Mouse (Mus musculus) heart, embryonic 16.5 days (tissue): ENCODE measurements around the gene Asah2. TPM values are rescaled to one million over a fixed set of nuclear protein-coding genes. Genes with fewer than 3 reads are reported as not detected.

Experiments used
- ATAC-seq: fragments of 200-750 bp; cut with Nextera tagmentation; replicated peaks from 2 replicates; pipeline ENCODE4 v1.8.0; 2017; ENCODE audit warnings: moderate number of reproducible peaks; ENCODE audit not compliant: insufficient read depth, low FRiP score; ENCODE audit errors: extremely low read depth
- H3K27ac ChIP-seq: fragments of 300-500 bp; sonication (generic); 2 replicates; pipeline ENCODE4 v1.5.1; 2014; ENCODE audit warnings: mild to moderate bottlenecking, low read length, control low read depth, moderate library complexity
- H3K27me3 ChIP-seq: fragments of 300-500 bp; sonication (generic); 2 replicates; pipeline ENCODE4 v1.6.1; 2014; ENCODE audit warnings: low read length, mixed read lengths; ENCODE audit not compliant: control insufficient read depth, insufficient read depth
- H3K36me3 ChIP-seq: fragments of 300-500 bp; sonication (generic); 2 replicates; pipeline ENCODE4 v1.6.1; 2014; ENCODE audit not compliant: control insufficient read depth, insufficient read depth
- H3K4me1 ChIP-seq: fragments of 300-500 bp; sonication (generic); 2 replicates; pipeline ENCODE4 v1.6.1; 2014; ENCODE audit warnings: low read length, mixed read lengths; ENCODE audit not compliant: control insufficient read depth, insufficient read depth
- H3K4me2 ChIP-seq: fragments of 300-500 bp; sonication (generic); 2 replicates; pipeline ENCODE4 v1.6.1; 2014; ENCODE audit warnings: low read depth, mild to moderate bottlenecking, control low read depth, low read length
- H3K4me3 ChIP-seq: fragments of 300-500 bp; sonication (generic); 2 replicates; pipeline ENCODE4 v1.5.1; 2014; ENCODE audit warnings: mild to moderate bottlenecking, control low read depth, low read length
- H3K9ac ChIP-seq: fragments of 300-500 bp; sonication (generic); 2 replicates; pipeline ENCODE4 v1.6.1; 2014; ENCODE audit warnings: low read length, control low read depth
- H3K9me3 ChIP-seq: fragments of 300-500 bp; sonication (generic); replicated peaks from 2 replicates; pipeline ENCODE4 v1.6.1; 2016; ENCODE audit warnings: low read length; ENCODE audit not compliant: control insufficient read depth
- WGBS: fragments of 180-500 bp; shearing (Covaris S2); extraction: QIAGEN DNeasy Blood & Tissue Kit; methylation state at CpG from one replicate; pipeline ENCODE4 v1.1.7; 2014; 5-methylcytosine and 5-hydroxymethylcytosine counted together
- polyA plus RNA-seq: library from polyadenylated mRNA; unstranded; fragments of >200 nt; fragmentation: Nextera tagmentation; extraction: Ambion mirVana; gene quantifications from 2 replicates; pipeline ENCODE4 v1.2.1, GENCODE M21; 2015

Gene Asah2
- polyA plus RNA-seq, 1 experiment from 2014 or later = 2.4 TPM

DNA sequence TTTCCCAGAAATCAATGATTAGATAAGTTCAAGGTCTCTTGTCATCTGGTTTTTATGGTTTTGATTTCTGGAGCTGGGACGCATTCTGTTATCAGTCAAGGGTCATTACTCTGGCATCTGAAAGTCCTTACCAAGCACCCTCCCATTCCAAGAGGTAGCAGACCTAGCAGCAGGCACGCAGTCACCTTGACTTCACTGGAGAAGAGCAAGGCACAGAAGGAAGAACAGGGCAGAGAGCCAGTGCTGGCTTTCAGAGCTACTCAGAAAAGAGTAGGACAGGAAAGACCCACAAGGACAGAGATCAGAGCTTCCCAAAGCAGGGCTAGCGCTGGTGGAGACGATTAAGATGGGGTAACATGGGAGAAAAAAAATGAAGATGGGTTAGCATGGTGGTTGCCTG, 75.1 kb downstream of the Asah2 start:
- ATAC-seq = no peak
- 64% methylated on average over 4 of the region's 4 CpGs for WGBS
- Histone ChIP-seq H3K9me3 (no peaks in the 10 kb centered on the region), H3K36me3 (no peaks in the 10 kb centered on the region), H3K4me2 (no peak overlapping the region), H3K4me1 (0 out of 2 replicates have a peak, but pooled peaks cover 3% of the 10 kb centered on the region), H3K4me3 (no peak overlapping the region), H3K9ac (no peak overlapping the region), H3K27ac (no peak overlapping the region), H3K27me3 (no peaks in the 10 kb centered on the region)

DNA sequence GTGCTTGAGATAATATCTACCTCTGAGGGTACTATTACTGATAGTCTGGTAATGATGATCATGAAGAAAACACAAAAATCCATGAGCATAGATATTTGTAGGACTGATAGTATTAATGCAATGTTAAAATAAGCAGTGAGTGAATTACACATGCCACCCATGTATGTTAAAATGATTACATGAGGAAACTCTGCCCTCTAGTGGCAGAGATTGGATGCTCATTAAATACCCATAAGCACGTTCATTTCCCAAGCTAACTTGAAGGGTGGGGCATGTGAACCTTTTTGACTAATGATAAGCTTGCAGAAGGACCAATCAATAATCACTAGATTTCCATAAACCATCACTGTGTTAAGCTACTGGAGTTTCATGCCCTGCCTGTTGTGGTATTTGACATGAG, 77.6 kb downstream of the Asah2 start:
- no peak overlapping the region for H3K27ac ChIP-seq
- no peaks in the 10 kb centered on the region for H3K27me3 ChIP-seq
- 0 out of 2 replicates have a peak, but pooled peaks cover 3% of the 10 kb centered on the region for H3K4me1 ChIP-seq
- no peak for ATAC-seq
- WGBS = 0% methylated on average over 1 of the region's 1 CpGs
- no peak overlapping the region for H3K4me3 ChIP-seq
- no peaks in the 10 kb centered on the region for H3K9me3 ChIP-seq
- no peak overlapping the region for H3K9ac ChIP-seq
- H3K36me3 ChIP-seq = no peaks in the 10 kb centered on the region; the same call in 1 of the 2 replicates
- no peak overlapping the region for H3K4me2 ChIP-seq

GRCm38 (mm10) chr19:32025443-32025842, 82.6 kb downstream of the Asah2 start:
- ATAC-seq = no peak
- Histone ChIP-seq H3K27ac (no peak overlapping the region), H3K9ac (no peak overlapping the region), H3K9me3 (0 out of 2 replicates have a peak, but pooled peaks cover 2% of the 10 kb centered on the region), H3K36me3 (peaks cover 10% of the 10 kb centered on the region), H3K27me3 (no peaks in the 10 kb centered on the region), H3K4me1 (0 out of 2 replicates have a peak, but pooled peaks cover 2% of the 10 kb centered on the region), H3K4me2 (no peak overlapping the region), H3K4me3 (no peak overlapping the region)
- 94% methylated on average over 3 of the region's 3 CpGs for WGBS

DNA sequence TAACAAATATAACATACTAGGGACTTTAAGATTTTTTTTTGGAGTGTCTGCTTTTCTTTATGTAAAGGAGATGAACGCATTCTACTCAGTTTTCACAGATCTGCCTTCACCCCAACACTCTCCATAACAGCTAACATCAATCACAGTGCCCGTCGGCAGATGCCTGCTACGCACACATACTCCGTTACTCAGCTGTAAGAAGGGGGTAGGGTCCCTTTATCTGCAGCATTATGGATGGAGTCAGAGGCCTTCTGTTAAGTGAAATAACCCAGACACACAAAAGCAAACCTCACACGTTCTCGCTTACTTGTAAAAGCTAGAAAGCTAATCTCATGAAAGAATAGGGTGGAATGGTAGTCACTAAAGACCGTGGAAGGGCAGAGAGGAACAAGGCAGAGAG, 88.3 kb downstream of the Asah2 start:
- H3K4me2 ChIP-seq = 0 out of 2 replicates have a peak overlapping the region, but pooled peaks have one; percentile 2
- peaks cover 14% of the 10 kb centered on the region for H3K4me1 ChIP-seq
- H3K4me3 ChIP-seq = no peak overlapping the region
- H3K27ac ChIP-seq = peak overlapping the region; percentile 20; the same call in 1 of the 2 replicates
- WGBS = 24% methylated on average over 8 of the region's 8 CpGs
- peaks cover 15% of the 10 kb centered on the region for H3K36me3 ChIP-seq
- no peaks in the 10 kb centered on the region for H3K27me3 ChIP-seq
- H3K9me3 ChIP-seq = 0 out of 2 replicates have a peak, but pooled peaks cover 2% of the 10 kb centered on the region
- no peak; the same call in 1 of the 2 replicates for ATAC-seq
- H3K9ac ChIP-seq = no peak overlapping the region

- H3K4me1 ChIP-seq = peaks cover 14% of the 10 kb centered on the region
- no peak overlapping the region for H3K9ac ChIP-seq
- no peak overlapping the region for H3K4me2 ChIP-seq
- H3K27me3 ChIP-seq = no peaks in the 10 kb centered on the region
- peak overlapping the region; percentile 44 for H3K27ac ChIP-seq
- ATAC-seq = no peak
- peaks cover 15% of the 10 kb centered on the region for H3K36me3 ChIP-seq
- WGBS = 47% methylated on average over 7 of the region's 7 CpGs
- 0 out of 2 replicates have a peak, but pooled peaks cover 2% of the 10 kb centered on the region for H3K9me3 ChIP-seq
- no peak overlapping the region for H3K4me3 ChIP-seq
Observed at GRCm38 (mm10) chr19:32018585-32018984, 89.4 kb downstream of the Asah2 start.

- Histone ChIP-seq H3K4me3 (no peak overlapping the region), H3K9me3 (0 out of 2 replicates have a peak, but pooled peaks cover 2% of the 10 kb centered on the region), H3K9ac (no peak overlapping the region), H3K4me2 (no peak overlapping the region), H3K27me3 (no peaks in the 10 kb centered on the region), H3K27ac (no peak overlapping the region), H3K36me3 (peaks cover 15% of the 10 kb centered on the region), H3K4me1 (peaks cover 14% of the 10 kb centered on the region)
- WGBS = 94% methylated on average over 5 of the region's 5 CpGs
- no peak for ATAC-seq
Observed at GRCm38 (mm10) chr19:32018053-32018452, 90.0 kb downstream of the Asah2 start.

GRCm38 (mm10) chr19:32002623-32003022, 105.4 kb downstream of the Asah2 start:
- no peak for ATAC-seq
- H3K27me3 ChIP-seq = no peaks in the 10 kb centered on the region

DNA sequence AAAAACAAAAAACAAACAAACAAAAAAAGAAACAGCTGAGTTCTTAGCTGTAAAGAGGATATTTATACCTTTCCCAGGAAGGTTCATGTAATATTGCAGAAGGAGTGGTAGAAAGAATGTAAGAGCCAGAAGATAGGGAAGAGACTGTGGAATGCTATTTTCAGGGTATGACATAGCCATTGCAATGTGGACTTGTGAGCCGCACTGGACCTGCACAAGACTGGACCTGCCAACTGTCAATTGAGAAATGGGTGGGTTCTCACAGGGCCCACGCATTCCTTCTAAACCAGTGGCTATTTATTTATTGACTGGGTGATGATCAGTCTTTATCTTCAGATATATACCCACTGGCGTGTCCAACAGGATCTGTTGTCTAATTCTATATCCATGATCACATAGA, 111.1 kb downstream of the Asah2 start:
- H3K4me1 ChIP-seq = peaks cover 5% of the 10 kb centered on the region; the same call in 1 of the 2 replicates
- H3K36me3 ChIP-seq = peaks cover 2% of the 10 kb centered on the region; the same call in 1 of the 2 replicates
- H3K9me3 ChIP-seq = no peaks in the 10 kb centered on the region
- no peak overlapping the region for H3K4me2 ChIP-seq
- H3K27me3 ChIP-seq = no peaks in the 10 kb centered on the region
- no peak overlapping the region for H3K27ac ChIP-seq
- no peak overlapping the region for H3K9ac ChIP-seq
- peak; percentile 55 for ATAC-seq
- 60% methylated on average over 3 of the region's 3 CpGs for WGBS
- H3K4me3 ChIP-seq = no peak overlapping the region

More at GRCm38 (mm10) chr19:32002623-32003022, 105.4 kb downstream of the Asah2 start:
- no peak overlapping the region for H3K27ac ChIP-seq
- WGBS = 49% methylated on average over 5 of the region's 5 CpGs
- no peak overlapping the region for H3K4me3 ChIP-seq
- H3K36me3 ChIP-seq = peaks cover 5% of the 10 kb centered on the region; the same call in 1 of the 2 replicates
- H3K4me2 ChIP-seq = no peak overlapping the region
- no peaks in the 10 kb centered on the region for H3K9me3 ChIP-seq
- no peaks in the 10 kb centered on the region for H3K4me1 ChIP-seq
- H3K9ac ChIP-seq = no peak overlapping the region

GRCm38 (mm10) chr19:31991057-31991456, 117.0 kb downstream of the Asah2 start:
- Histone ChIP-seq H3K9me3 (no peaks in the 10 kb centered on the region), H3K27me3 (no peaks in the 10 kb centered on the region), H3K27ac (no peak overlapping the region), H3K9ac (no peak overlapping the region), H3K4me2 (no peak overlapping the region), H3K4me1 (no peaks in the 10 kb centered on the region), H3K36me3 (no peaks in the 10 kb centered on the region), H3K4me3 (no peak overlapping the region)
- 89% methylated on average over 6 of the region's 6 CpGs for WGBS
- no peak for ATAC-seq
